Mouse (Mus musculus) spleen, adult 18-20 months (tissue): Measurements from ENCODE around the gene Abi2.

Experiments
- DNase-seq, 2 experiments: peaks; one replicate each; pipeline ENCODE4 v3.0.0; 2022; ENCODE audit warnings: mixed read lengths in 2 of 2

Gene Abi2

DNA sequence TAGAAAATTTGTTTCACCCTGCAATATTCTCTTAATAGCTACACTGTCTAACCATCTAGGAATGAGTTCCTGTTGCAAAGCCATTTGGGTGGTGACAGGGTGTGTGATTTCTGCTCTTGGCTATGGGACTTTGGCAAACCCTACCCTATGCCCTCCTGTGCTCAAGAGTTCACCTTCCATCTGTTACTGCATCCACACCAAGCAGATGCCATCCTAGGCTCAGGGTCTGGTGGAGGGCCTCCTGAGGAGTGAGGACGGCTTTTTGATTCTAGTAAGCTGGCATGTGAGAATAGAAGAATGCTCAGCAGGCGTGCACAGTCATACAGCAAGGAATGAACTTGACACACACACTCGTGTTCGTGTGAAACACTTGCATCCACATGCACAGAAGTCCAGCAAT, 81.1 kb downstream of the Abi2 start:
- DNase-seq, result no peak

DNA sequence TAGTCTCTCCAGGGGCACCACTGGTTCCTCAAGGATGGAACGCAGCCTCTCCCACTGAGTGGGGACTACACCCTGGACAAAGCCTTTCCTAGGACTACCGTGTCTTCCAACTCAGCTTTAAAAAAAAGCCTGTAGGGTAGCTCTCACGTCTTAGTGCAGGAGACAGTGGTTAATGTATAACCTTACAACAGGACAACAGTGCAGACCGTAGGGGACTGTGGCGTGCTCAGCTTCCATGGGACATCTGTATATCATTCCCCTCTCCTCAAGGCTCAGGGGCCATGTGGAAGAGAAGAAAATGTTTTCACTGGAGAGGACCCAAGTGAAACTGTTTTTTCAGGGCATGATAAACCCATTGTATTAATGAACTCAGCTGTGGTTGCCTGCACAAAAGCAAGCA, 83.0 kb downstream of the Abi2 start:
- DNase-seq, result no peak

DNA sequence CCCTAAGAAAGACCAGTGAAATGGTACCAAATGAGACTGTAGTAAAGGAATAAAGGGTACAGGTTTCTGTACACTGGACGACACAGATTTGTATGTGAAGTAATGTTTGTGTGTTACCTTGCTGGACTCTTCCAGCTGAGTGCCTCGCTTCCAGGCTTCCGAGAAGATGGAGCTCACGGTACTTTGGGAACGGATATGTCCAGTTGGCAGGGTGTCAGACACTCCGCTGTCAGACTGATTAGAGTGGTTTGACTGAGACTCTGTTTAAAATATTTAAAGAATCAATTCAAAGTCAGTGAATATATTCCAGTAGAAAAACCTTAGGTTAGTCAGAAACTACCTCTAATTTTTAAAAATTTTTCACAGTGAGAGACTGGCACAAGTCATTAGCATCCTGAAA, 84.0 kb downstream of the Abi2 start:
- DNase-seq, result no peak

DNA sequence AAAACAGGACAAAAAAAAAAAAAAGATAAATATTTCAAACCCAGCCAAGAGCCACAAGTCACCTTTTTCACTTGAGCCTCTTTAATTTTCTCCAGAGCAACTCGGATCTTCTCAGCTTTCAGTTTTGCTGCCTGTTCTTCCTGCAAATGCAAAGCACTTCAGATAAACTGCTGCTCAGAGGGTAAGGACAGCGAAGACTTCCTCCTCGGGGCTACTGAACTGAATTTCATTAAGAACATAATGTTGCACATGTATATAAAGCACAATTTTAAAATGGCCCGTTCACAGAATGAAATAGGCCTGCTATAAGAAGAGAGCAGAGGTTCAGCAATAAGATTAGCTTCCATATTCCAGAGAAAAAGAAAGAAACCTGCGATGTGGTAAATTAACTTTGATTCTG, 94.0 kb downstream of the Abi2 start:
- DNase-seq, result no peak

DNA sequence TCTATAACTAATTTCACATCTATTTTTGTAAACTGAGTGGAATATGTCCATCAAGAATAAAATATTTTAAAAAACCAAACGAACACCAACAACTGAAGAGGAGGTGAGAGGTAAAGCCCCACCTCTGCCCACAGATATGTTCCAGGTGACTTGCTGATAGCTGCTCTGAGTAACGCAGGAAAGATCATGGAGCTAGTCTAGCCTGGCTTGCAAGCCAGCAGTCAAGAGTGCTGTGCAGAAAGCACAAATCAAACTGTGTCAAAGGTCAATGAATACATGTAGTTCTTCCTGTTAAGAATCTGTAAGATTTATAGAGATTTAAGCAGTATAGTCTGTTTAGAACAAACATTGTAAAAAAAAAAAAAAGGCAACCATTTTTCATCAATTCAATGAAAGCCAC, 101.2 kb downstream of the Abi2 start:
- DNase-seq, result no peak

DNA sequence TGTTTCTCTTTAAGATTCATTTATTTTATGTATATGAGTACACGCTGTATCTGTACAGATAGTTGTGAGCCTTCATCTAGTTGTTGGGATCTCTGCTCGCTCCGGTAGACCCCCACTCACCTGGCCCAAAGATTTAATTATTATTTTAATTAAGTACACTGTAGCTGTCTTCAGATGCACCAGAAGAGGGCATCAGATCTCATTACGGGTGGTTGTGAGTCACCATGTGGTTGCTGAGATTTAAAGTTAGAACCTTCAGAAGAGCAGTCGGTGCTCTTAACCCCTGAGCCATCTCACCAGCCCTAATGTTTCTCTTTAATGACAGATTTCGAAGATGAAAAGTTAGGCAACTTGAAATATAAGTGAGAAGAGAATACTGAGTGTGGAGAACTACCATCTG, 120.7 kb downstream of the Abi2 start:
- DNase-seq, result no peak

DNA sequence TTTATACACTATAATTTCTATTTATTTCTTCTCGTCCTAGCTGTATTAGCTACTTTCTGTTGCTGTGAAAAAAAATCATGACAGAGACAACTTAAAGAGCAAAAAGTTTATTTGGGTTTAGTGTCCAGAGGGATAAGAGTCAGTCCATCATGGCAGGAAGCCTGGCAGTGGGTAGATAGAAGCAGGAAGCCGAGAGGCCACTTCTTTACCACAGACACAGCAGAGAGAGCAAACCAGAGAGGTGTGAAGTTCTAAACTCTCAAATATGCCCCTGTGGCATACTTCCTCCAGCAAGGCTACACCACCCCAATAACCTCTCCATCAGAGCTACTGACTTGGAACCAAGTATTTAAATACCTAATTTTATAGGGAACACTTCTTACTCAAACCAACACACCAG, 121.2 kb downstream of the Abi2 start:
- no peak for DNase-seq
